Mouse (Mus musculus): ENCODE measurements around the gene Elf2.

Gene Elf2

GRCm38 (mm10) chr3:51340552-51341267 is at the start of gene Elf2:
Gene Elf2 (minus strand): TSS chr3:51340663.
- DNase-seq: peak; percentile 87

GRCm38 (mm10) chr3:51388904-51389303 is 48.4 kb upstream of the Elf2 start:
- DNase-seq: no peak

- no peak for DNase-seq
Observed at GRCm38 (mm10) chr3:51387868-51388381, 47.5 kb upstream of the Elf2 start.

GRCm38 (mm10) chr3:51387134-51387451 is 46.6 kb upstream of the Elf2 start:
- DNase-seq: no peak

- DNase-seq: no peak
Observed at GRCm38 (mm10) chr3:51386441-51387133, 46.1 kb upstream of the Elf2 start.

DNA sequence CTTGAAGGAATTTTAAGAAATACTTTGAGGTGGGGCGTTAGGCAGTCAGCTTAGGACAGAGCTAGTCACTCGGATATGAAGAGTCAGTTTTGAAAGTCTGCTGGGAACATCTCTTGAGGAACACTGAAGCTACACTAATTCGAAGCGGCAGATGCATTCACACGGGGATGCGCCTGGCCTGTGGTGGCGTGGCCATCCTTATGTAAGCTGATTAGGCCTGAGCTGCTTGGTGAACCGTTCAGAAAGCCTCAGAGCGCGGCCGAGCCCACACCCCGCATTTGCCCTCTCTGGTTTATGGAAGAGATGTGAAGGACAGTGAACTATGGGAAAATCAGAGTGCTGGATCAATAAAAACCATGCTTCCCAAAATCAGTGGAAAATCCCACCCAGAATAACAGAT is 42.9 kb upstream of the Elf2 start:
- DNase-seq: no peak

DNA sequence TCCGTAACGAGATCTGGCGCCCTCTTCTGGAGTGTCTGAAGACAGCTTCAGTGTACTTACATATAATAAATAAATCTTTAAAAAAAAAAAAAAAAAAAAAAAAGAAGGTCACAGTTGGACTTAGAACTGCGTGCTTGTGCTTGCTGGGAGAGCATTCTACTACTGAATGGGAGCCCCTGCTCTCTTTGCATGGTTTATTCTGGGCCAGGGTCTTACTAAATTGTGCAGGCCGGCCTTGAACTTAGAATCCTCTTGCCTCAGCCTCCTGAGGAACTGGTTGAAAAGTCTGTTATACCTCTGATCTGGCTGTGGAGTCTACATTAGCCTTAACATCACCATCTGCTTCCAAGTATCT is 40.2 kb upstream of the Elf2 start:
- no peak for DNase-seq

DNA sequence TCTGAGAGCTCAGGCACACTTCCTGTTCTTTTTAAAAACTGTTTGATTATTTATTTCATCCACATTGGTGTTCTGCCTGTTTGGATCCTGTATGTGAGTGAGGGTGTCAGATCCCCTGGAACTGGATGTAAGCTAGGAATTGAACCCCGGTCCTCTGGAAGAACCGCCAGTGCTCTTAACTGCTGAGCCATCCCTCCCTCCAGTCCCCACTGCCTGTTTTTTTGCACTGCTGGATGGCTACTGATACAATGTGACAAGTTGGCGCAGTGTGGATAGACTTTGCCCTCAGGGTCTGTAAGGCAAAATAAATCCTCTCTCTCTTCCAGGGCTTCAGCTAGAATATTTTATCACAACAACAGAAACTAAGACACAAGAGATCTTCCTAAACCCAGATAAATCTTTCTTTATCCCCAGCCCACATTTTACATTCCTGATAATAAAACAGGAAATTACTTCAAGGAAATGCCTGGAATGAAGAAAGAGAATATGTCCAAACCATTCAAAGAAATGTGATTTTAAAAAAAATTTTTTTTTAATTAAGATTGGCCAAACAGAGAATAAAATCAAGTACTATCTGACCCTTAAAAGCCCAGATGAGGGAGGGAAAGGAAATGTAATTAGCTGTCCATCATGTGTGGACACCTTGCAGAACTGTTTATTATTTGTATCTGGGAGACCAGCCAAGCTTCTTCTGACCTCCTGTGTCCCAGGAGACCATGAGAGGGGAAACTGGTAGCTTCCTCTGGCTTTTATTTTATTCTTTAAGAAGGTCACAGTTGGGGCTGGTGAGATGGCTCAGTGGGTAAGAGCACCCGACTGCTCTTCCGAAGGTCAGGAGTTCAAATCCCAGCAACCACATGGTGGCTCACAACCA is 39.6 kb upstream of the Elf2 start:
- no peak for DNase-seq

DNA sequence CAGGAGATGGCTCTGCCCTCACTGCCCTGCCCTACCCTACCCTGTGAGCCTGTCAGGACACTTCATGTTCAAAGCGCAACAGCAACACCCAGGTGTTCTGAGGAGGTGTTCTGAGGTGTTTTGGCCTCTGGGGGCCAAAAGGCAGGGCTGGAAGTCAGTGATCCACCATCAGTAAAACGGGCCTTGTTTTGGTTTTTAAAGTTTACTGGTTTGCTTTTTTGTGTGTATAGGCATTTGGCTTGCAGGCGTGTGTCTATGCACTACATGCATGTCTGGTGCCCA is 38.1 kb upstream of the Elf2 start:
- no peak for DNase-seq

DNA sequence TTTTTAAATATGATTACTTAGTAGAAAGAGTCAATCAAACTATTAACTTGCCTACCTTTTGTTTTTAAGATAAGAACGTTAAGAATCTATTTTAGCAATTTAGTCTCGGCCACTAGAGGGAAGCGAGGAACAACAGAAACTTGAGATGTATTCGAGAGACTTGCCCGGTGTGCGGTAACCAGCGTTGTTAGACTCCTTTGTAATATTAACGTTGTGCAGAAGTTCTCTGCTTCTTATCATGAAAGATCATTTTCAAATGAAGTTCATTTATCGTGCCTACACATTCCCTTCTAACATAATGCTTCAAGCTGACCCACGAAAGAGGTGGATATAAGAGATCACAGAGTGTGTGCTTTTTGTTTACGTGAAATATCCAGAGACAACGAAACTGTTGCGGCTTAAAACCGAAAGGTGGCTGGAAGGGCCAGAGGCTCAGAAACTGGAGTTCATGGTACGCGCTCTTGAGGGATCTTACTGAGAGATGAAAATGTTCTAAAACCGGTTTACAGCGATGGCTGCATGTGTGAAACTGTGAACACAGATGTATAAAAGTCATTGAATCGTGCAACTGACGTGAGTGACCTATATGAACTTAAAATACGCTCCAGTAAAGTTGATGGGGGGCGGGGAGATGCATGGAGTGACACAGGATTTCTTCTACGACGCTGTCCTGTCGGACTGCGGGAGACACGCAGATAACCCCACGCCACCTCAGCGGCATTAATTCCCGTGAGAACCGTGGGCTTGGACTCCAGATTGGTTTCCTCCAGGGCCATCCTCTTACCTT is 37.6 kb upstream of the Elf2 start:
- DNase-seq: peak; percentile 52

DNA sequence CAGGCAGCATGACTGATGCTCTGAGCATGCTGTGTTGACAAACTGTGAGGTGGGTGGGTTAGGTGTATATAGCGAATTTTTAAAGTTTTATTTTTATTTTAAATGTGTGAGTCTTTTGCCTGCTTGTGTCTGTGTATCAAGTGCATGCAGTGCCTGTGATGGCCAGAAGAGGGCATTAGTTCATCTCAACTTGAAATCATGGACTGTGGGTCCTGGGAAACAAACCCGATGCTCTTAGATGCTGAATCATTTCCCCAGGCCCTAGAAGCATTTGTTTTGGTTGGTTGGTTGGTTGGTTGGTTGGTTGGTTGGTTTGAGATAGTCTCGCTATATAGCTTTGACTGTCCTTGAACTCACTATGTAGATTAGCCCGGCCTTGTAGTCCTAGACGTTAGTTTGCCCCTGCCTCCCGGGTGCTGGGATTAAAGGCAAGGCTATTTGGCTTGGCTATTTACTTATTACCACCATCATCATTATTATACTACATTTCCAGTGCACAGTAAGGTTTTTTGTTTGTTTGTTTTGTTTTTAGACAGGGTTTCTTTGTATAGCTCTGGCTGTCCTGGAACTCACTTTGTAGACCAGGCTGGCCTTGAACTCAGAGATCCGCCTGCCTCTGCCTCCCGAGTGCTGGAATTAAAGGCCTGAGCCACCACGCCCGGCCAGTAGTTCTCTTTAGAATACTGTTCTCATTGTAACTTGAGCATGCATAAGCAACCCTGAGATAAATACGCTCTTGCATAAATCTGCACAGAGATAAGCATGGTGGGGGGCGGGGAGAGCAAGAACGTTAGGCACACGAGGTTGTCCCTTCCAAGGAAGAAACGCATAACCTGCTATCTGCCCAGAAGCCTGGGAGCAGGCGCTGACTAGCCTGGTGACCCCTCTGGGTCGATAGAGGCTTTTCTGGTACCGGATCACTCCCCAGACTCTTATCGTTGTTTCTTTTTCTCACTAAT is 35.1 kb upstream of the Elf2 start:
- peak; percentile 62 for DNase-seq

DNA sequence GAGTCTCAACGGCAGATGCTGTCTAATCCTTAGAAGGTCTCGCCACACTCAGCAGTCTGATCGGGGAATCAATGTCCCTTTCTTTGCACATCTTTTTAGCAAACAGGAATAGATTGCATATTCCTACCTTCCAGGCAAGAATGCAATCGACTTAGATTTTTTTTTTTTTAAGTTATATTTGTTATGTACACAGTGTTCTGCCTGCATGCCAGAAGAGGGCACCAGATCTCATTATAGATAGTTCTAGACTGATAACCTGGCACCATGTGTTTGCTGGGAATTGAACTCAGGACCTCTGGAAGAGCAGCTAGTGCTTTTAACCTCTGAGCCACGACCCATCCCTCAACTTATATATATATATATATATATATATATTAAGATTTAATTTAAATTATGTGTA is 33.1 kb upstream of the Elf2 start:
- DNase-seq: no peak

DNA sequence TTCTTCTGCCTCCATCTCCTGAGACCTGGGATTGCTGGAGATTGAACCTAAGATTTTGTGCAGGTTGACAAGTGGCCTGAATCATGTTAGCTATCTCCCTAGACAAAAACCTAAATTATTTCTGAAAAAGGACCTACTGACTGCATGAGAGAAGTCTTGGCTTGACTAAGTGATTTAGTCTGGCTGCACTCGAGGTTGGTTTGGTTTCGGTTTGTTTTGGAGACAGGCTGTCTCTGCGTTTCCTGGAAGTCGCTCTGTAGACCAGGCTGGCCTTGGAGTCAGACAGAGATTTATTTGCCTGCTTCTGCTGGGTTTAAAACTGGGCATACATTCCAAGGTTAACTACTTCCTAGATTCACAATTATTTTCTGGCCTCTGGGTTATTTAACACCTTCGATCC is 32.4 kb upstream of the Elf2 start:
- no peak for DNase-seq

DNA sequence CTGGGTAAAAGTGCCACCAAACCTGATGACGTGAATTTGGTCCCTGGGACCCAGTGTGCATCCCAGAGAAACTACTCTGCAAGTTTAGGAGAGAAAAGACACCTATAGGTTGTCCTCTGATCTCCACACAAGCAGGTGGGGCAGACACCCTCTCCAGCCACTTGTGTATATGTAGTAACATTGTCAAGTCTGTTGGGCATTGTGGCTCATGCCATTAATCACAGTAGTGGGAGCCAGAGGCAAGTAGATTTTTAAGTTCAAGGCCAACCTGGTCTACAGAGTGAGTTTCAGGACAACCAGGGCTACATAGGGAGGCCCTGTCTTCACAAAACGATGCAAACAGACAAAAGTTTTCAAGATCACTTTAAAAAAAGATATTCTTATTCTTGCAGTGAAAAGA is 31.4 kb upstream of the Elf2 start:
- DNase-seq: no peak

- DNase-seq: no peak
Observed at GRCm38 (mm10) chr3:51368011-51368410, 27.5 kb upstream of the Elf2 start.

GRCm38 (mm10) chr3:51366926-51367325 is 26.5 kb upstream of the Elf2 start:
- no peak for DNase-seq

GRCm38 (mm10) chr3:51365517-51365882 is 25.0 kb upstream of the Elf2 start:
- no peak for DNase-seq

DNA sequence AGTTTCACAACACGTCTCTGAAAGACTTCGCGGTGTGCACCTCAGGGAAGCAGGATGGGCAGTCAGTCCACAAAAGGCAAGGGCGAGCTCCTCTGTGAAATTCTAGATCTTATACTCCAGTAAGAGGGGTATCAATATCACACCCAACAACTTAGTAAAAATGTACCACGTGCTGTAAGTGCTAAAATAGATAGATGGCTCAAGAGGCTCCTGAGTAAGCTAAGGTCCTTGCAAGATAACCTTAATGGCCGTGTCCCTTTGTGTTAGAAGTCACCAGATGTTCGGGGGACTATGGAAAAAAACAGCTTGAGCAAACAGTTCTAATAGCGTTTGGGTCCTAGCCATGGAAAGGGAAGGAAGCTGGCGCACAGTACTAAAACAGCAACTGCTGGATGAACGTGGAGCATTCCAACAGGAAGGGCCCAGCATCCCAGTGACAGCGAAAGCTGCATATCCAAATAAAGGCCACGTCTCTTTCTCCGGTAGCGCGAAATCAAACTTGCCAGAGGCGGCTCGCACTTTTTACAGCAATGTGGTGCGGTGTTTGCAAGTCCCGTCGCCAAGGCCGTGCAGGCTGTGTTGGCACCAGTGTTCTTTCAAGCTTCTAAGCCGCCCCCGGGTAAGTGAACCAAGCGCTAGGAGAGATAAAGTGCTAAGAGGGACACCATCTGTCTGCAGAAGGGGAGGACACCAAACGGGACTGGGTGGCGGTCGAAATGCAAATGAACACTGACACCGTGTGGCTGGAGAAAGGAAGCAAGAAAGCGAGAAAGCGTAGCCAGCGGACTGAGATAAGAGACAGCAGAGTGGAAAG is 24.4 kb upstream of the Elf2 start:
- peak; percentile 82 for DNase-seq

GRCm38 (mm10) chr3:51361066-51361465 is 20.6 kb upstream of the Elf2 start:
- DNase-seq: no peak

- peak; percentile 37 for DNase-seq
Observed at GRCm38 (mm10) chr3:51359558-51360307, 19.3 kb upstream of the Elf2 start.
